Mouse (Mus musculus) forebrain, embryonic 16.5 days (tissue): Measurements from ENCODE around the gene Jph2. TPM values are rescaled to one million over a fixed set of nuclear protein-coding genes. Genes with fewer than 3 reads are reported as not detected.
"Not testable (repeated sequence)": the region's sequence is repeated elsewhere in the genome, so short reads cannot be mapped to it uniquely, and the experiment has no call there.

Experiments
- ATAC-seq: fragments of 200-750 bp; cut with Nextera tagmentation; 2 replicates; pipeline ENCODE4 v1.8.0; 2017; ENCODE audit warnings: mild to moderate bottlenecking, moderate library complexity
- H3K27ac ChIP-seq: fragments of 300-500 bp; sonication (generic); 2 replicates; pipeline ENCODE4 v1.5.1; 2014; ENCODE audit warnings: low read length, control low read depth
- H3K27me3 ChIP-seq: fragments of 300-500 bp; sonication (generic); replicated peaks from 2 replicates; pipeline ENCODE4 v1.6.1; 2014; ENCODE audit warnings: low read length; ENCODE audit not compliant: control insufficient read depth, insufficient read depth
- H3K36me3 ChIP-seq: fragments of 300-500 bp; sonication (generic); 2 replicates; pipeline ENCODE4 v1.6.1; 2014; ENCODE audit not compliant: control insufficient read depth, insufficient read depth
- H3K4me1 ChIP-seq: fragments of 300-500 bp; sonication (generic); replicated peaks from 2 replicates; pipeline ENCODE4 v1.6.1; 2014; ENCODE audit warnings: low read length; ENCODE audit not compliant: control insufficient read depth, insufficient read depth
- H3K4me2 ChIP-seq: fragments of 300-500 bp; sonication (generic); 2 replicates; pipeline ENCODE4 v1.6.1; 2014; ENCODE audit warnings: mild to moderate bottlenecking, low read length, control low read depth
- H3K4me3 ChIP-seq: fragments of 300-500 bp; sonication (generic); replicated peaks from 2 replicates; pipeline ENCODE4 v1.5.1; 2014; ENCODE audit warnings: mild to moderate bottlenecking, low read length, control low read depth
- H3K9ac ChIP-seq: fragments of 300-500 bp; sonication (generic); replicated peaks from 2 replicates; pipeline ENCODE4 v1.6.1; 2014; ENCODE audit warnings: low read depth, low read length, control low read depth
- H3K9me3 ChIP-seq: fragments of 300-500 bp; sonication (generic); 2 replicates; pipeline ENCODE4 v1.6.1; 2016; ENCODE audit warnings: low read length; ENCODE audit not compliant: control insufficient read depth
- WGBS: fragments of 180-500 bp; shearing (Covaris S2); extraction: QIAGEN DNeasy Blood & Tissue Kit; methylation state at CpG from one replicate; pipeline ENCODE4 v1.1.7; 2014; 5-methylcytosine and 5-hydroxymethylcytosine counted together
- polyA plus RNA-seq: library from polyadenylated mRNA; unstranded; fragments of >200 nt; fragmentation: Nextera tagmentation; extraction: Ambion mirVana; gene quantifications from 2 replicates; pipeline ENCODE4 v1.2.1, GENCODE M21; 2015

Jph2 gene
- polyA plus RNA-seq, 1 experiment from 2014 or later, result 0.28 TPM

DNA sequence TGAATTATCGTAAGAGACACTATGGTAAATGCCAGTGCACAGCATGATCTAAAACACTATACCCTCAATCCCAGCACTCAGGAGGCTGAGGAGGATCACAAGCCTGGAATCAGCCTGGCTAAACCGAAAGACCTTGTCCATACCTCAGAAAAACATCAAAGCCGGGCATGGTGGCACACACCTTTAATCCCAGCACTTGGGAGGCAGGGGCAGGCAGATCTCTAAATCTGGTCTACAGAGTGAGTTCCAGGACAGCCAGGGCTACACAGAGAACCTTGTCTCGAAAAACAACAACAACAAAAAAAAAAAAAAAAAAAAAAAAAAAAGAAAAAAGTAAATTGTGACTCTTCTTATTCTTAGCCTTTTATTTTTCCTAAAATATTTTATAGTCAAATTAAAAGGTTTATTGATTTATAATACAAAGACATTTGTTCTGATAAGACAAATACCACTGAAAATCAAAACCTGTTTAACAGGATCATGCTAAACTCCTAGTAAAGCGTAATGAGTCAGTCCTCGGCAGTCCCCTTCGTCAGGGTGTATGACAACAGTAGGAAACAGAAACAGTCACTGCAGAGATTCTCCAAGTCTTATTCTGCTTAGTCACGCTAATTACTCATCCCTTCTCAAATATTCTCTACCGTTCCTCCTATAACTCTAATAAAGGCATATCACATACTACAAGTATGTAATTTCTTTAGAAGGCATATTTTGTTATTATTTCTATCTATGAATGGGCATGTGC is 15.2 kb upstream of the Jph2 start:
- peaks cover 24% of the 10 kb centered on the region for H3K36me3 ChIP-seq
- peaks cover 6% of the 10 kb centered on the region for H3K4me1 ChIP-seq
- 90% methylated on average over 9 of the region's 9 CpGs for WGBS

DNA sequence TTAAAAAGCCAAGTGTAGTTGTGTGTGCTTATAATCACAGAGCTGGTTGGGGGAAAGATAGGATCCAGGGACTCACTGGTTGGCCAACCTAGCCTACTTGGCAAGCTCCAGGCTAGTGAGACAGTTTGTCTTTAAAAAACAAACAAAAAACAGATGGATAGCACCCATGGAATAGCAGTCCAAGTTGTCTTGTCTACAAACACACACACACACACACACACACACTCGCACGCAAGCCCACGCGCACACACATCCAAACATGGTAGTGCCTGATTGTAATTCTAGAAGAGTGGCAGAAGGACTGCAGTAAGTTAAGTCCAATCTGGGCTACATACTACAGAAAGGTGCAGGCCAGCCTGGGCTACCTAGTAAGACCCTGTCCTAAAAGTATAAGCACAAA is 14.6 kb upstream of the Jph2 start:
- H3K27me3 ChIP-seq, result no peaks in the 10 kb centered on the region
- WGBS, result 76% methylated on average over 4 of the region's 4 CpGs
- no peaks in the 10 kb centered on the region for H3K9me3 ChIP-seq
- no peak overlapping the region for H3K4me3 ChIP-seq
- ATAC-seq, result no peak
- H3K4me2 ChIP-seq, result no peak overlapping the region
- H3K9ac ChIP-seq, result no peak overlapping the region
- no peak overlapping the region for H3K27ac ChIP-seq
- peaks cover under 1% of the 10 kb centered on the region; the same call in 1 of the 2 replicates for H3K4me1 ChIP-seq
- peaks cover 25% of the 10 kb centered on the region for H3K36me3 ChIP-seq

More for the DNA sequence above, 15.2 kb upstream of the Jph2 start:
- Histone ChIP-seq H3K4me3 (no peak overlapping the region), H3K27ac (no peak overlapping the region), H3K4me2 (no peak overlapping the region), H3K9ac (no peak overlapping the region), H3K27me3 (no peaks in the 10 kb centered on the region), H3K9me3 (no peaks in the 10 kb centered on the region)
- ATAC-seq, result no peak

DNA sequence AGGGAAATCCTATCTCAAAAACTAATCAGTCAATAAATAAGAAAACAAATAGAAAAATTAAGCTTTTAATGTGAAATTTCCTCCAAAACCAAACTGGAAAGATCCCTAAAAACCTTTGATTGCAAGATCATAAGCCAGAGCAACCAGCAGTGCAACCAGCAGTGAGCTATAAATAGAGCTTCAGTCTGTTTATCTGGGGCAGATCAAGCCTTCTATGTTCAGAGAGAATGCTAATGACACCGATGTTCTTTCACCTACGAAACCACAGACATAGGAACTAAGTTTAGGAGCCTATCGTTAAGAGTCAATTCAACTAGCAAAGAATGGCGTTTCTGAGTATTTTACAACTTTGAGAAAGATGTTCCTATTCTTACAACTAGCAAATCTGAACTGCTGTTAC is 14.0 kb upstream of the Jph2 start:
- H3K4me3 ChIP-seq, result no peak overlapping the region
- no peaks in the 10 kb centered on the region for H3K4me1 ChIP-seq
- no peak overlapping the region for H3K4me2 ChIP-seq
- no peaks in the 10 kb centered on the region for H3K9me3 ChIP-seq
- 89% methylated on average over 4 of the region's 4 CpGs for WGBS
- peaks cover 28% of the 10 kb centered on the region for H3K36me3 ChIP-seq
- H3K9ac ChIP-seq, result no peak overlapping the region
- no peak overlapping the region for H3K27ac ChIP-seq
- H3K27me3 ChIP-seq, result no peaks in the 10 kb centered on the region
- no peak for ATAC-seq

DNA sequence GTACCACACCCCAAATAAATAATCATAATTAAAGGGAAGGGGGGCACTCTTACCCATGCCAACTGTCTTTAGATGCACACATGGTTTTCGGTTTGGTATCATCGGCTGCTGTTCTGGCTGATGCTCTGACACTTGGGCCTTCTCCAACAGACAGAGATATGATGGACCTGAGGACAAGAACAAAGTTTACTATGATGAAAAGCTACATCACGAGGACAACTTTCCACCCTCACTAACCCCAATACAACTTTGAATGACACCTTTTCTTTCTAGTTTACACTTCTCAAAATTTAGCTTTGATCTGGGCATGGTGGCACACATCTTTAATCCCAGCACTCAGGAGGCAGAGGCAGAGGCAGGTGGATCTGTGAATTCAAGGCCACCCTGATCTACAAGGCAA is 13.6 kb upstream of the Jph2 start:
- H3K4me3 ChIP-seq, result not testable (repeated sequence)
- peaks cover 28% of the 10 kb centered on the region for H3K36me3 ChIP-seq

DNA sequence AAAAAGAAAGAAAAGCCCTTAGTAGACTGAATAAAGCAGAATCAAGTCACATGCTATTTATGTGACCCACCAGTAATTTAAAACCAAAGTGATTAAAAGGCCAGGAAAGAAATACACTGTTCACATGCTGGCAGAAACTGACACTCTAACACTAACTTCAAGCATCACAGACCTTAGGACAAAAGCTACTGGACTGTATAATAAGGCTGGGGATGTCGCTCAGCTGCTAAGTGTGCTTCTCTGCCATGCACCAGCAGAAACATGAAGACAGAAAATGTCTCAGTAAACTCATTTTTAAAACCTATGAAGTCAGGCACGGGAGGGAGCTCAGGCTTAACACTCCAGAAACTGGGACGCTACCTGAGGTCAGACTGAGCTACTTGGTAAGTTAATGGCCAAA is 12.4 kb upstream of the Jph2 start:
- no peak for ATAC-seq
- H3K9ac ChIP-seq, result no peak overlapping the region
- no peak overlapping the region for H3K27ac ChIP-seq
- no peaks in the 10 kb centered on the region for H3K9me3 ChIP-seq
- H3K4me1 ChIP-seq, result no peaks in the 10 kb centered on the region
- 96% methylated on average over 3 of the region's 3 CpGs for WGBS
- no peak overlapping the region for H3K4me2 ChIP-seq
- no peak overlapping the region for H3K4me3 ChIP-seq
- H3K27me3 ChIP-seq, result no peaks in the 10 kb centered on the region
- H3K36me3 ChIP-seq, result peaks cover 30% of the 10 kb centered on the region

More for the DNA sequence above, 13.6 kb upstream of the Jph2 start:
- not testable (repeated sequence) for H3K4me2 ChIP-seq, H3K27ac ChIP-seq, H3K9me3 ChIP-seq, H3K27me3 ChIP-seq, H3K4me1 ChIP-seq, H3K9ac ChIP-seq, ATAC-seq
- WGBS, result 97% methylated on average over 3 of the region's 3 CpGs

DNA sequence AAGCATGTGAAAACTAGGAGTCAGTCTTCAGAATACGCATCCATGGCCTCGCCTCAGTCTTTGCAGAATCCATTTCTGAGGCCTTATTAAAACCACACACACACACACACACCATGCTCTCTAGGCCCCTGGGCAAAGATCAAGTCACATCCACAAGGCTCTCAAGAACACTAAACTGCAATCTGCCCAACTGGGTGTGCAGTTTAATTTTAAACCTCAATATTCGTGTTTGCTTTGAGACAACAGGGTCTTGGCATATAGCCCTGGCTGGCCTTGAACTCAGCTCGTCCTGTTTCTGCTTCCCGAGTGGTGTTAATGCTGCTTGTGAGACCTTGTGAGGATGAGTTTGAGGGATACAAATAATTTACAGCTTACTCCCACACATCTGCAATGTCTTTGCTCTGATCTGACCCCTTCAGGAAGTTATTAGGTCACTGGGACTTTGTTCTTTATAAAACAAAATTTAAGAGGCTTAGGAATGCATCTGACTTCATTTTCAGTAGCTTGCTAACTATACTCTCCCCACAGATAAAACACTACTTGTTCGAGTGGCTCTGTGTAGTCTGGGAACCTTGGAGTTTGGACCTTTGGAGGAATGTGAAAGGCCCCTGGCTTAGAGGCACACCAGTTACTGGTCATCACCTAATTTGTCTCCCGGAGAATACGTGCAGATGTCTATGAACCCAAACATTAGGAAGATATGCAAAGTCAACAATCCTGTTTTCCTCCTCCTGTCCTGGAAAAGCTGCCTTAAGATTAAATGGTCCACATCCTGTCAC is 6.4 kb upstream of the Jph2 start:
- Histone ChIP-seq H3K36me3 (peaks cover 12% of the 10 kb centered on the region), H3K27ac (no peak overlapping the region), H3K4me1 (no peaks in the 10 kb centered on the region), H3K27me3 (no peaks in the 10 kb centered on the region), H3K9me3 (no peaks in the 10 kb centered on the region), H3K4me2 (no peak overlapping the region), H3K9ac (no peak overlapping the region), H3K4me3 (no peak overlapping the region)
- ATAC-seq, result no peak
- WGBS, result 89% methylated on average over 8 of the region's 8 CpGs

DNA sequence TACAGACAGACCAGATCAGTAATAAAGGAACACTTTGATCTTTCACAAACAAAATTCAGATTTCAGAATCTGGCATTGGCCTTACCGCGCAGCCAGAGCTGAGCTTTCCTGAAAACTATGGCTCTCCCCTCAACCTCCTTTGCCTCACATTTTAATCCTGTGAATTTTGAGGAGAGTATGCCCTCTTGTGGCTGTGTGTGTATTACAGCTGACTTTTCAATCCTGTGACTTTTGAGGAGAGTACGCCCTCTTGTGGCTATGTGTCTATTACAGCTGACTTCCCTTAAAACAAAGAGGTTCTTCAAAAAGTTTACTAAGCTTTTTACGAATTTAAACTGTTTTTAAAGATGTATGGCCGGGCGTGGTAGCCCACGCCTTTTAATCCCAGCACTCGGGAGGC is 3.4 kb upstream of the Jph2 start:
- Histone ChIP-seq H3K27me3 (no peaks in the 10 kb centered on the region), H3K27ac (no peak overlapping the region), H3K4me2 (no peak overlapping the region), H3K9me3 (no peaks in the 10 kb centered on the region), H3K4me1 (no peaks in the 10 kb centered on the region; the same call in 1 of the 2 replicates), H3K36me3 (0 out of 2 replicates have a peak, but pooled peaks cover 2% of the 10 kb centered on the region), H3K4me3 (no peak overlapping the region), H3K9ac (no peak overlapping the region)
- 10% methylated on average over 8 of the region's 8 CpGs for WGBS
- no peak for ATAC-seq

DNA sequence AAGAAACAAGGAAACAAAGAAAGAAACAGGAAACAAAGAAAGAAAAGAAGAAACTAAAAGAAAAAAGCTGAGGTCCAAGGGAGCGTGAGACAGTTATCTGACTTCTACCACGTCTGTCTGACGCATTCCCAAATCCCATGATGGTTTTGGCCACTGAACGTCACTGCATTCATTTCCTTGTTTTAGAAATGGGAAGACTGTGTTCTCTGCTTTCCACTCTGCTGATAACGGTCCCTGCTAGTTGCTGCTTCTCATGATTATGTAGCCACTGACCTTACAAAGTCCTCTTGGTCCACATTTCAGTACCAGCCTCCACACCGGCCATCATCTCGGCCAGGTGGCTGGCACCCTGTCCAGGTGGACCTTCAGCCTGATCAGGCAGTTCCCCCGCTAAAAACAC is 1.4 kb upstream of the Jph2 start:
- H3K27ac ChIP-seq, result no peak overlapping the region
- 76% methylated on average over 8 of the region's 8 CpGs for WGBS
- H3K27me3 ChIP-seq, result no peaks in the 10 kb centered on the region
- H3K4me1 ChIP-seq, result no peaks in the 10 kb centered on the region; the same call in 1 of the 2 replicates
- no peak for ATAC-seq
- H3K36me3 ChIP-seq, result no peaks in the 10 kb centered on the region
- H3K9me3 ChIP-seq, result no peaks in the 10 kb centered on the region
- no peak overlapping the region for H3K9ac ChIP-seq
- H3K4me3 ChIP-seq, result no peak overlapping the region
- no peak overlapping the region for H3K4me2 ChIP-seq

DNA sequence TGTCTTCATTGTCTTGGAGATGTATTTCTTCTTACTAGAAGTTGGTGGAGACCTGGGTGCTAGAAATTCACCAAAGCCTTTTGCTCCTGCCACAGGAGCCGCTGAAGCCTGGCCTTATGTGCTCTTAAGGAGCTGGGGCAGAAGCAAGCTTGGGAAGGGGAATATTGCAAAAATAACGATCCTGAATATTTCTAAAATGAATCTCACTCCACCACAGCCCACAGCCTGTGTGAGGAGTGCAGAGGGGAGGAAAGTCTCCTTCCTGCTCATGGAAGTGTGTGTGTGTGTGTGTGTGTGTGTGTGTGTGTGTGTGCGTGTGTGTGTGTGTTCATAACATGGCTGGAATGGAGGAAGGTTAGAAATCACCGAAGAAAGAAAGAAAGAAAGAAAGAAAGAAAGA is 977 bp upstream of the Jph2 start:
- 79% methylated on average over 4 of the region's 4 CpGs for WGBS
- Histone ChIP-seq H3K4me3 (no peak overlapping the region), H3K27ac (no peak overlapping the region), H3K9me3 (no peaks in the 10 kb centered on the region), H3K4me2 (no peak overlapping the region), H3K9ac (no peak overlapping the region), H3K27me3 (no peaks in the 10 kb centered on the region), H3K36me3 (no peaks in the 10 kb centered on the region), H3K4me1 (no peaks in the 10 kb centered on the region; the same call in 1 of the 2 replicates)
- ATAC-seq, result no peak
